Mouse (Mus musculus): ENCODE measurements at regions not wholly inside any gene's neighbourhood (a gene's known extent, or its start where the extent isn't known, plus 50 kb on each side); places are given as distances from the start of the nearest gene placed in this dataset.

DNA sequence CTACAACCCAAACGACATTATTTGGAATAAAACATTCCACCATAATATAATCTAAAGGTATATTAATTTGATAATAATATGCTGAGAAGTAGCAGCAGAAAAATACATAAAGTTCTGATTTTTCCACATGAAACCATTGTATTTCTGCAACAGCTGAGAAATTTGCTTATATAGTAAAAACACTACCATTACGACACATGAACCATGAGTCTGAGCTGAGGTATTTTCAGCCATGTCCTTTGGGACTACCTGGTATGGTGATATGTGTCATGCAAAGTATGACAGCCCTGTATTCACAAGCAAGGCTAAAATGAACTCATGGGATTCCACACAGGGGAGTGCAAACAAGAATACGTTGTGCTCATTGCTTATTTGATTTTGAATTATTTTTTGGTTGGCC lies 311.7 kb downstream of the Otol1 start:
- TF ChIP-seq CTCF (IDR thresholded peaks at IDR 0.05; ENCODE audit: low read depth, low read length) (no peak), POLR2A (IDR thresholded peaks at IDR 0.05; ENCODE audit: extremely low read depth, insufficient read depth, low read length) (no peak)
